Mouse (Mus musculus) G1E (cell line): Measurements from ENCODE around the gene Prtn3.

Experiments used
- CTCF ChIP-seq: IDR thresholded peaks from 2 replicates; pipeline ENCODE4 v1.5.1; 2012; ENCODE audit warnings: low read depth, low read length, inconsistent platforms, mixed read lengths
- GATA1 ChIP-seq: IDR thresholded peaks from 2 replicates; pipeline ENCODE4 v1.6.1; 2012; ENCODE audit warnings: borderline replicate concordance, low read length, inconsistent platforms, mixed read lengths

DNA sequence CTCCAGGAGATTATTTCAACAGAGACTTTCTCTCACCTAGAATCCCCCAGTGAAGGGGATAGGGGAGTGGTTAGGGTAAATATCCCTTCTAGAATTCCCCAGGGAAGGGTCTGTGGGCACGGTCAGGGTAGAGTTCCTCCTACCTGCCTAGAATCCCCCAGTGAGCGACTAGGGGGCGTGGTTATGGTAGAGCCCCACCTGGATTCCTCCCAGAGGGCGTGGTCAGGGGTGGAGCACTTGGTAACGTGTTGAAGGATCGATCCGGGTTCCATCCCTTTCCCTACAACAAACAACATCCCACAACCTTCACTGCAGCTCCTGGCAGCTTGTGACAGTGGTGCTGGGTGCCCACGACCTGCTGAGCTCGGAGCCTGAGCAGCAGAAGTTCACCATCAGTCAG, 6.4 kb downstream of the Prtn3 start:
- TF ChIP-seq CTCF (no peak), GATA1 (no peak)
